Mouse (Mus musculus): ENCODE measurements around the gene Abtb2. TPM values are rescaled to one million over a fixed set of nuclear protein-coding genes. Genes with fewer than 3 reads are reported as not detected.

Gene Abtb2
- polyA plus RNA-seq, 1 experiment from 2014 or later = 6.0 TPM

- DNase-seq (ENCODE audit: low read depth, low spot score) (no peak), ATAC-seq (no peak)
- ChIA-PET CTCF (interaction anchor here (1.0 to 1.7 kb wide), 3 partner anchors 34 to 53 kb away, joined by 4 read pairs; no protein-coding TSS in a partner anchor), POLR2A (interaction anchor here (0.6 to 1.2 kb wide), 4 partner anchors 11 to 80 kb away, joined by 3 read pairs; no protein-coding TSS in a partner anchor)
- H3K27me3 ChIP-seq = no peaks in the 10 kb centered on the region
- TF ChIP-seq CTCF (IDR thresholded peaks at IDR 0.05) = no peak
- in situ Hi-C loops (cut with MboI; ENCODE audit: low pct_unique_long_range_greater_than_20kb) = no loop called here
Measured at GRCm38 (mm10) chr2:103681149-103681548, 115.0 kb downstream of the Abtb2 start.

GRCm38 (mm10) chr2:103682261-103682722 lies 116.2 kb downstream of the Abtb2 start:
- CTCF ChIA-PET = no interaction called here
- no peak for DNase-seq (ENCODE audit: low read depth, low spot score)

GRCm38 (mm10) chr2:103682927-103683442 lies 116.9 kb downstream of the Abtb2 start:
- ChIA-PET POLR2A (no interaction called here), CTCF (no interaction called here)
- no peak for ATAC-seq
- no peak for TF ChIP-seq CTCF (IDR thresholded peaks at IDR 0.05)
- DNase-seq (ENCODE audit: low read depth, low spot score) = no peak
- in situ Hi-C loops (cut with MboI; ENCODE audit: low pct_unique_long_range_greater_than_20kb) = no loop called here
- no peaks in the 10 kb centered on the region for H3K27me3 ChIP-seq

More at GRCm38 (mm10) chr2:103682261-103682722, 116.2 kb downstream of the Abtb2 start:
- in situ Hi-C loops (cut with MboI; ENCODE audit: low pct_unique_long_range_greater_than_20kb) = no loop called here
- H3K27me3 ChIP-seq = no peaks in the 10 kb centered on the region
- no peak for TF ChIP-seq CTCF (IDR thresholded peaks at IDR 0.05)
- ATAC-seq = no peak
- POLR2A ChIA-PET = no interaction called here

GRCm38 (mm10) chr2:103684431-103684830 lies 118.3 kb downstream of the Abtb2 start:
- in situ Hi-C loops (cut with MboI; ENCODE audit: low pct_unique_long_range_greater_than_20kb) = no loop called here
- ATAC-seq = no peak
- no peak for TF ChIP-seq CTCF (IDR thresholded peaks at IDR 0.05)
- no peaks in the 10 kb centered on the region for H3K27me3 ChIP-seq
- DNase-seq (ENCODE audit: low read depth, low spot score) = no peak
- ChIA-PET CTCF (no interaction called here), POLR2A (no interaction called here)

- no peaks in the 10 kb centered on the region for H3K27me3 ChIP-seq
- ChIA-PET CTCF (no interaction called here), POLR2A (no interaction called here)
- DNase-seq (ENCODE audit: low read depth, low spot score) (no peak), ATAC-seq (no peak)
- in situ Hi-C loops (cut with MboI; ENCODE audit: low pct_unique_long_range_greater_than_20kb) = no loop called here
- no peak for TF ChIP-seq CTCF (IDR thresholded peaks at IDR 0.05)
Measured at GRCm38 (mm10) chr2:103684926-103685577, 118.9 kb downstream of the Abtb2 start.

- in situ Hi-C loops (cut with MboI; ENCODE audit: low pct_unique_long_range_greater_than_20kb) = no loop called here
- CTCF ChIA-PET = interaction anchor here (2.7 kb wide), 1 partner anchor 11 kb away, joined by 10 read pairs; no protein-coding TSS in a partner anchor
- POLR2A ChIA-PET = no interaction called here
- ATAC-seq (no peak), DNase-seq (ENCODE audit: low read depth, low spot score) (no peak)
- H3K27me3 ChIP-seq = no peaks in the 10 kb centered on the region
- no peak for TF ChIP-seq CTCF (IDR thresholded peaks at IDR 0.05)
Measured at GRCm38 (mm10) chr2:103685581-103685980, 119.5 kb downstream of the Abtb2 start.

GRCm38 (mm10) chr2:103687143-103687542 lies 121.0 kb downstream of the Abtb2 start:
- peak; percentile 53 for ATAC-seq
- TF ChIP-seq CTCF (IDR thresholded peaks at IDR 0.05) = no peak
- DNase-seq (ENCODE audit: low read depth, low spot score) = no peak

GRCm38 (mm10) chr2:103687888-103688287 lies 121.8 kb downstream of the Abtb2 start:
- no peaks in the 10 kb centered on the region for H3K27me3 ChIP-seq
- no peak for TF ChIP-seq CTCF (IDR thresholded peaks at IDR 0.05)
- in situ Hi-C loops (cut with MboI; ENCODE audit: low pct_unique_long_range_greater_than_20kb) = no loop called here
- no peak for DNase-seq (ENCODE audit: low read depth, low spot score)
- no peak for ATAC-seq
- ChIA-PET CTCF (interaction anchor here (1.2 to 2.7 kb wide), 4 partner anchors 9 to 140 kb away, joined by 3 to 10 read pairs (median 5); no protein-coding TSS in a partner anchor), POLR2A (interaction anchor here (1.1 kb wide), 1 partner anchor 17 kb away, joined by 3 read pairs; no protein-coding TSS in a partner anchor)

More at GRCm38 (mm10) chr2:103687143-103687542, 121.0 kb downstream of the Abtb2 start:
- ChIA-PET CTCF (interaction anchor here (1.2 to 2.7 kb wide), 4 partner anchors 9 to 140 kb away, joined by 3 to 10 read pairs (median 5); no protein-coding TSS in a partner anchor), POLR2A (interaction anchor here (0.6 to 1.3 kb wide), 3 partner anchors 17 to 75 kb away, joined by 3 to 4 read pairs (median 3); no protein-coding TSS in a partner anchor)
- in situ Hi-C loops (cut with MboI; ENCODE audit: low pct_unique_long_range_greater_than_20kb) = no loop called here
- H3K27me3 ChIP-seq = no peaks in the 10 kb centered on the region

GRCm38 (mm10) chr2:103690425-103690824 lies 124.3 kb downstream of the Abtb2 start:
- ATAC-seq = no peak
- H3K27me3 ChIP-seq = no peaks in the 10 kb centered on the region

GRCm38 (mm10) chr2:103690828-103691227 lies 124.7 kb downstream of the Abtb2 start:
- DNase-seq (ENCODE audit: low read depth, low spot score) = no peak
- no peak for TF ChIP-seq CTCF (IDR thresholded peaks at IDR 0.05)
- ATAC-seq = no peak
- in situ Hi-C loops (cut with MboI; ENCODE audit: low pct_unique_long_range_greater_than_20kb) = no loop called here
- CTCF ChIA-PET = interaction anchor here (1.5 to 1.8 kb wide), 2 partner anchors 12 to 15 kb away, joined by 4 read pairs; no protein-coding TSS in a partner anchor
- POLR2A ChIA-PET = no interaction called here
- no peaks in the 10 kb centered on the region for H3K27me3 ChIP-seq

More at GRCm38 (mm10) chr2:103690425-103690824, 124.3 kb downstream of the Abtb2 start:
- ChIA-PET CTCF (interaction anchor here (1.8 kb wide), 1 partner anchor 12 kb away, joined by 4 read pairs; no protein-coding TSS in a partner anchor), POLR2A (no interaction called here)
- DNase-seq (ENCODE audit: low read depth, low spot score) = no peak
- TF ChIP-seq CTCF (IDR thresholded peaks at IDR 0.05) = no peak
- in situ Hi-C loops (cut with MboI; ENCODE audit: low pct_unique_long_range_greater_than_20kb) = no loop called here

GRCm38 (mm10) chr2:103691278-103691677 lies 125.2 kb downstream of the Abtb2 start:
- H3K27me3 ChIP-seq = no peaks in the 10 kb centered on the region
- no peak for ATAC-seq
- ChIA-PET CTCF (interaction anchor here (1.5 to 1.8 kb wide), 2 partner anchors 12 to 14 kb away, joined by 4 read pairs; no protein-coding TSS in a partner anchor), POLR2A (interaction anchor here (0.7 kb wide), 1 partner anchor 14 kb away, joined by 3 read pairs; no protein-coding TSS in a partner anchor)
- in situ Hi-C loops (cut with MboI; ENCODE audit: low pct_unique_long_range_greater_than_20kb) = no loop called here
- no peak for DNase-seq (ENCODE audit: low read depth, low spot score)
- TF ChIP-seq CTCF (IDR thresholded peaks at IDR 0.05) = no peak
